Mouse (Mus musculus): ENCODE results near the gene Fam178b.

The Fam178b gene

GRCm38 (mm10) chr1:36567818-36568603 is 115.0 kb downstream of the Fam178b start:
- in situ Hi-C loops (cut with MboI, MseI), result loop anchor here (25.0 kb wide), 1 partner anchor 119 kb away; the partner anchor contains the start of genes Cox5b and Fam178b

- in situ Hi-C loops (cut with MboI, MseI), result loop anchor here (25.0 kb wide), 1 partner anchor 121 kb away; the partner anchor contains the start of genes Cox5b and Fam178b
Measured at GRCm38 (mm10) chr1:36566425-36566824, 116.6 kb downstream of the Fam178b start.

GRCm38 (mm10) chr1:36564101-36564500 is 118.9 kb downstream of the Fam178b start:
- in situ Hi-C loops (cut with MboI, MseI), result loop anchor here (25.0 kb wide), 1 partner anchor 123 kb away; the partner anchor contains the start of genes Cox5b and Fam178b

- in situ Hi-C loops (cut with MboI, MseI), result loop anchor here (25.0 kb wide), 1 partner anchor 124 kb away; the partner anchor contains the start of genes Cox5b and Fam178b
Measured at GRCm38 (mm10) chr1:36563632-36564031, 119.4 kb downstream of the Fam178b start.

- in situ Hi-C loops (cut with MboI, MseI), result loop anchor here (25.0 kb wide), 1 partner anchor 124 kb away; the partner anchor contains the start of genes Cox5b and Fam178b
Measured at GRCm38 (mm10) chr1:36563197-36563596, 119.8 kb downstream of the Fam178b start.

- in situ Hi-C loops (cut with MboI, MseI), result loop anchor here (25.0 kb wide), 1 partner anchor 125 kb away; the partner anchor contains the start of genes Cox5b and Fam178b
Measured at GRCm38 (mm10) chr1:36562388-36562787, 120.6 kb downstream of the Fam178b start.

- in situ Hi-C loops (cut with MboI, MseI), result loop anchor here (25.0 kb wide), 1 partner anchor 126 kb away; the partner anchor contains the start of genes Cox5b and Fam178b
Measured at GRCm38 (mm10) chr1:36560903-36561302, 122.1 kb downstream of the Fam178b start.

GRCm38 (mm10) chr1:36559888-36560287 is 123.1 kb downstream of the Fam178b start:
- in situ Hi-C loops (cut with MboI, MseI), result loop anchor here (5.0 to 25.0 kb wide), 4 partner anchors 67 to 987 kb away; partner anchors contain the start of genes Cox5b, Fam178b and Zap70

GRCm38 (mm10) chr1:36559256-36559655 is 123.7 kb downstream of the Fam178b start:
- in situ Hi-C loops (cut with MboI, MseI), result loop anchor here (5.0 to 25.0 kb wide), 4 partner anchors 68 to 988 kb away; partner anchors contain the start of genes Cox5b, Fam178b and Zap70

GRCm38 (mm10) chr1:36558031-36558993 is 124.7 kb downstream of the Fam178b start, which contains the start of gene Sema4c:
TSS of gene Sema4c (minus strand) at chr1:36558349.
- in situ Hi-C loops (cut with MboI, MseI), result loop anchor here (5.0 to 25.0 kb wide), 4 partner anchors 69 to 989 kb away; partner anchors contain the start of genes Cox5b, Fam178b and Zap70

- in situ Hi-C loops (cut with MboI, MseI), result loop anchor here (5.0 to 25.0 kb wide), 4 partner anchors 70 to 990 kb away; partner anchors contain the start of genes Cox5b, Fam178b and Zap70
Measured at GRCm38 (mm10) chr1:36557457-36558011, 125.4 kb downstream of the Fam178b start.

GRCm38 (mm10) chr1:36556553-36557456 is 126.2 kb downstream of the Fam178b start:
- in situ Hi-C loops (cut with MboI, MseI), result loop anchor here (5.0 to 25.0 kb wide), 4 partner anchors 70 to 990 kb away; partner anchors contain the start of genes Cox5b, Fam178b and Zap70

- in situ Hi-C loops (cut with MboI, MseI), result loop anchor here (5.0 to 25.0 kb wide), 4 partner anchors 71 to 991 kb away; partner anchors contain the start of genes Cox5b, Fam178b and Zap70
Measured at GRCm38 (mm10) chr1:36555798-36556395, 127.1 kb downstream of the Fam178b start.

GRCm38 (mm10) chr1:36554633-36555399 is 128.2 kb downstream of the Fam178b start:
- in situ Hi-C loops (cut with MboI, MseI), result loop anchor here (5.0 to 25.0 kb wide), 4 partner anchors 72 to 992 kb away; partner anchors contain the start of genes Cox5b, Fam178b and Zap70

GRCm38 (mm10) chr1:36552506-36552905 is 130.5 kb downstream of the Fam178b start:
- in situ Hi-C loops (cut with MboI, MseI), result loop anchor here (10.0 to 25.0 kb wide), 2 partner anchors 135 to 212 kb away; partner anchors contain the start of genes Cox5b, Fam178b and Zap70

- in situ Hi-C loops (cut with MboI, MseI), result loop anchor here (10.0 to 25.0 kb wide), 2 partner anchors 135 to 213 kb away; partner anchors contain the start of genes Cox5b, Fam178b and Zap70
Measured at GRCm38 (mm10) chr1:36551904-36552303, 131.1 kb downstream of the Fam178b start.

GRCm38 (mm10) chr1:36550075-36550863 is 132.7 kb downstream of the Fam178b start:
- in situ Hi-C loops (cut with MboI, MseI), result loop anchor here (10.0 to 25.0 kb wide), 2 partner anchors 137 to 215 kb away; partner anchors contain the start of genes Cox5b, Fam178b and Zap70

All from regulatory T cell (primary cell).